Mouse (Mus musculus): ENCODE results near the gene Yeats2. TPM values are rescaled to one million over a fixed set of nuclear protein-coding genes. Genes with fewer than 3 reads are reported as not detected.

Gene Yeats2
- polyA plus RNA-seq, 1 experiment from 2014 or later: 35.8 TPM

GRCm38 (mm10) chr16:20196962-20197361, 56.1 kb downstream of the Yeats2 start:
- no peaks in the 10 kb centered on the region for H3K27me3 ChIP-seq (ENCODE audit: control insufficient read depth, insufficient read depth, low read length)
- H3K4me1 ChIP-seq (ENCODE audit: control insufficient read depth, insufficient read depth, low read length): no peaks in the 10 kb centered on the region
- H3K9me3 ChIP-seq (replicated peaks; ENCODE audit: control insufficient read depth, low read length): no peaks in the 10 kb centered on the region
- ATAC-seq (replicated peaks; ENCODE audit: insufficient number of reproducible peaks, low FRiP score, low TSS enrichment, low read depth) (no peak), DNase-seq (ENCODE audit: low spot score) (no peak)
- no peak overlapping the region for H3K9ac ChIP-seq (replicated peaks; ENCODE audit: low read length)
- no peak overlapping the region for H3K4me2 ChIP-seq (ENCODE audit: low read depth, low read length)
- H3K36me3 ChIP-seq (replicated peaks; ENCODE audit: control insufficient read depth, insufficient read depth, low read depth, low read length): peaks cover 8% of the 10 kb centered on the region
- 94% methylated on average over 5 of the region's 5 CpGs for WGBS
- H3K4me3 ChIP-seq (ENCODE audit: low read depth, low read length): no peak overlapping the region
- H3K27ac ChIP-seq (replicated peaks; ENCODE audit: low read depth, low read length): no peak overlapping the region

GRCm38 (mm10) chr16:20199501-20200201, 58.8 kb downstream of the Yeats2 start:
- Histone ChIP-seq H3K4me2 (ENCODE audit: low read depth, low read length) (no peak overlapping the region), H3K9me3 (replicated peaks; ENCODE audit: control insufficient read depth, low read length) (no peaks in the 10 kb centered on the region), H3K27me3 (ENCODE audit: control insufficient read depth, insufficient read depth, low read length) (no peaks in the 10 kb centered on the region), H3K4me3 (ENCODE audit: low read depth, low read length) (no peak overlapping the region), H3K27ac (replicated peaks; ENCODE audit: low read depth, low read length) (no peak overlapping the region), H3K9ac (replicated peaks; ENCODE audit: low read length) (no peak overlapping the region), H3K36me3 (replicated peaks; ENCODE audit: control insufficient read depth, insufficient read depth, low read depth, low read length) (peaks cover 5% of the 10 kb centered on the region), H3K4me1 (ENCODE audit: control insufficient read depth, insufficient read depth, low read length) (no peaks in the 10 kb centered on the region)
- 82% methylated on average over 5 of the region's 5 CpGs for WGBS
- DNase-seq (ENCODE audit: low spot score): peak; percentile 9
- no peak for ATAC-seq (replicated peaks; ENCODE audit: insufficient number of reproducible peaks, low FRiP score, low TSS enrichment, low read depth)

GRCm38 (mm10) chr16:20213591-20214226, 72.8 kb downstream of the Yeats2 start:
- Histone ChIP-seq H3K9ac (replicated peaks; ENCODE audit: low read length) (no peak overlapping the region), H3K4me3 (ENCODE audit: low read depth, low read length) (no peak overlapping the region), H3K36me3 (replicated peaks; ENCODE audit: control insufficient read depth, insufficient read depth, low read depth, low read length) (peaks cover 14% of the 10 kb centered on the region), H3K27ac (replicated peaks; ENCODE audit: low read depth, low read length) (no peak overlapping the region), H3K27me3 (ENCODE audit: control insufficient read depth, insufficient read depth, low read length) (no peaks in the 10 kb centered on the region), H3K4me2 (ENCODE audit: low read depth, low read length) (no peak overlapping the region), H3K4me1 (ENCODE audit: control insufficient read depth, insufficient read depth, low read length) (no peaks in the 10 kb centered on the region), H3K9me3 (replicated peaks; ENCODE audit: control insufficient read depth, low read length) (no peaks in the 10 kb centered on the region)
- WGBS: 92% methylated on average over 3 of the region's 3 CpGs
- ATAC-seq (replicated peaks; ENCODE audit: insufficient number of reproducible peaks, low FRiP score, low TSS enrichment, low read depth): no peak
- DNase-seq (ENCODE audit: low spot score): peak; percentile 78

GRCm38 (mm10) chr16:20222726-20223125, 81.9 kb downstream of the Yeats2 start:
- Histone ChIP-seq H3K4me3 (ENCODE audit: low read depth, low read length) (no peak overlapping the region), H3K9me3 (replicated peaks; ENCODE audit: control insufficient read depth, low read length) (no peaks in the 10 kb centered on the region), H3K27ac (replicated peaks; ENCODE audit: low read depth, low read length) (no peak overlapping the region), H3K9ac (replicated peaks; ENCODE audit: low read length) (no peak overlapping the region), H3K4me2 (ENCODE audit: low read depth, low read length) (no peak overlapping the region), H3K27me3 (ENCODE audit: control insufficient read depth, insufficient read depth, low read length) (no peaks in the 10 kb centered on the region), H3K4me1 (ENCODE audit: control insufficient read depth, insufficient read depth, low read length) (no peaks in the 10 kb centered on the region), H3K36me3 (replicated peaks; ENCODE audit: control insufficient read depth, insufficient read depth, low read depth, low read length) (peaks cover 15% of the 10 kb centered on the region)
- 97% methylated on average over 6 of the region's 6 CpGs for WGBS
- no peak for ATAC-seq (replicated peaks; ENCODE audit: insufficient number of reproducible peaks, low FRiP score, low TSS enrichment, low read depth)
- DNase-seq (ENCODE audit: low spot score): no peak

- peaks cover 21% of the 10 kb centered on the region for H3K36me3 ChIP-seq (replicated peaks; ENCODE audit: control insufficient read depth, insufficient read depth, low read depth, low read length)
- H3K9ac ChIP-seq (replicated peaks; ENCODE audit: low read length): no peak overlapping the region
- no peak overlapping the region for H3K4me3 ChIP-seq (ENCODE audit: low read depth, low read length)
- H3K27me3 ChIP-seq (ENCODE audit: control insufficient read depth, insufficient read depth, low read length): no peaks in the 10 kb centered on the region
- DNase-seq (ENCODE audit: low spot score) (no peak), ATAC-seq (replicated peaks; ENCODE audit: insufficient number of reproducible peaks, low FRiP score, low TSS enrichment, low read depth) (no peak)
- H3K4me2 ChIP-seq (ENCODE audit: low read depth, low read length): no peak overlapping the region
- WGBS: 93% methylated on average over 4 of the region's 4 CpGs
- no peaks in the 10 kb centered on the region for H3K4me1 ChIP-seq (ENCODE audit: control insufficient read depth, insufficient read depth, low read length)
- no peak overlapping the region for H3K27ac ChIP-seq (replicated peaks; ENCODE audit: low read depth, low read length)
- no peaks in the 10 kb centered on the region for H3K9me3 ChIP-seq (replicated peaks; ENCODE audit: control insufficient read depth, low read length)
Observed at GRCm38 (mm10) chr16:20226676-20227075, 85.8 kb downstream of the Yeats2 start.

GRCm38 (mm10) chr16:20227504-20227903, 86.6 kb downstream of the Yeats2 start:
- H3K9me3 ChIP-seq (replicated peaks; ENCODE audit: control insufficient read depth, low read length): no peaks in the 10 kb centered on the region
- no peak overlapping the region for H3K4me3 ChIP-seq (ENCODE audit: low read depth, low read length)
- H3K27me3 ChIP-seq (ENCODE audit: control insufficient read depth, insufficient read depth, low read length): no peaks in the 10 kb centered on the region
- no peak overlapping the region for H3K9ac ChIP-seq (replicated peaks; ENCODE audit: low read length)
- H3K4me2 ChIP-seq (ENCODE audit: low read depth, low read length): no peak overlapping the region
- ATAC-seq (replicated peaks; ENCODE audit: insufficient number of reproducible peaks, low FRiP score, low TSS enrichment, low read depth) (no peak), DNase-seq (ENCODE audit: low spot score) (no peak)
- peaks cover 20% of the 10 kb centered on the region for H3K36me3 ChIP-seq (replicated peaks; ENCODE audit: control insufficient read depth, insufficient read depth, low read depth, low read length)
- 87% methylated on average over 6 of the region's 6 CpGs for WGBS
- H3K4me1 ChIP-seq (ENCODE audit: control insufficient read depth, insufficient read depth, low read length): no peaks in the 10 kb centered on the region
- no peak overlapping the region for H3K27ac ChIP-seq (replicated peaks; ENCODE audit: low read depth, low read length)

GRCm38 (mm10) chr16:20228167-20228566, 87.3 kb downstream of the Yeats2 start:
- DNase-seq (ENCODE audit: low spot score): no peak
- Histone ChIP-seq H3K36me3 (replicated peaks; ENCODE audit: control insufficient read depth, insufficient read depth, low read depth, low read length) (peaks cover 15% of the 10 kb centered on the region), H3K9me3 (replicated peaks; ENCODE audit: control insufficient read depth, low read length) (no peaks in the 10 kb centered on the region), H3K4me1 (ENCODE audit: control insufficient read depth, insufficient read depth, low read length) (no peaks in the 10 kb centered on the region), H3K4me2 (ENCODE audit: low read depth, low read length) (no peak overlapping the region), H3K4me3 (ENCODE audit: low read depth, low read length) (no peak overlapping the region), H3K27me3 (ENCODE audit: control insufficient read depth, insufficient read depth, low read length) (no peaks in the 10 kb centered on the region), H3K27ac (replicated peaks; ENCODE audit: low read depth, low read length) (no peak overlapping the region), H3K9ac (replicated peaks; ENCODE audit: low read length) (no peak overlapping the region)
- ATAC-seq (replicated peaks; ENCODE audit: insufficient number of reproducible peaks, low FRiP score, low TSS enrichment, low read depth): no peak
- WGBS: 89% methylated on average over 5 of the region's 5 CpGs

GRCm38 (mm10) chr16:20234406-20234805, 93.5 kb downstream of the Yeats2 start:
- Histone ChIP-seq H3K9ac (replicated peaks; ENCODE audit: low read length) (no peak overlapping the region), H3K4me2 (ENCODE audit: low read depth, low read length) (no peak overlapping the region), H3K4me3 (ENCODE audit: low read depth, low read length) (no peak overlapping the region), H3K4me1 (ENCODE audit: control insufficient read depth, insufficient read depth, low read length) (no peaks in the 10 kb centered on the region), H3K36me3 (replicated peaks; ENCODE audit: control insufficient read depth, insufficient read depth, low read depth, low read length) (peaks cover 4% of the 10 kb centered on the region; the same call in 1 of the 2 replicates), H3K27me3 (ENCODE audit: control insufficient read depth, insufficient read depth, low read length) (no peaks in the 10 kb centered on the region), H3K9me3 (replicated peaks; ENCODE audit: control insufficient read depth, low read length) (no peaks in the 10 kb centered on the region), H3K27ac (replicated peaks; ENCODE audit: low read depth, low read length) (no peak overlapping the region)
- no peak for ATAC-seq (replicated peaks; ENCODE audit: insufficient number of reproducible peaks, low FRiP score, low TSS enrichment, low read depth)
- DNase-seq (ENCODE audit: low spot score): no peak
- WGBS: 78% methylated on average over 4 of the region's 4 CpGs
